ENCODE assay signal across 20 mouse cellular contexts in genomic region chr9:55255056-55255455, GRCm38 (mm10). TPM values are rescaled to one million over a fixed set of nuclear protein-coding genes. Genes with fewer than 3 reads are reported as not detected.
A peak's percentile ranks its signal among the peaks of the same experiment; 100 is the strongest.
DNase-seq lines count a peak whose midpoint lies in the region; ATAC-seq and TF ChIP-seq lines count a peak whose summit lies in the region.
"Had no signal": no experiment of that assay in that cellular context is flagged by ENCODE, and none has a peak within 500 bp of the region (broad histone marks: within the 10 kb centered on the region; RNA-seq: fewer than 3 reads in every experiment).

No protein-coding gene starts in this region.

- no peaks in the 10 kb centered on the region for H3K36me3 ChIP-seq in liver, postnatal 0 days (replicated peaks; ENCODE audit: insufficient read depth, low read length)
- H3K36me3 ChIP-seq in intestine, embryonic 15.5 days, result no peaks in the 10 kb centered on the region
- H3K36me3 ChIP-seq: embryonic facial prominence, embryonic 13.5 days; forebrain, embryonic 12.5 days; G1E; heart, embryonic 12.5 days; hindbrain, embryonic 15.5 days had no signal

- H3K9ac ChIP-seq in liver, postnatal 0 days (replicated peaks), result no peak overlapping the region
- H3K9ac ChIP-seq in intestine, embryonic 15.5 days, result no peak overlapping the region
- H3K9ac ChIP-seq: embryonic facial prominence, embryonic 13.5 days; forebrain, embryonic 12.5 days; heart, embryonic 12.5 days; hindbrain, embryonic 15.5 days had no signal

- peak; percentile 40 for DNase-seq in heart, adult 8-10 months (ENCODE audit: low spot score)
- no peak for DNase-seq in heart, postnatal 25 days (ENCODE audit: low spot score)
- no peak for DNase-seq in liver, postnatal 0 days
- DNase-seq in liver, result no peak
- no peak for DNase-seq in cerebellum, adult 9-10 months
- DNase-seq: adrenal gland, adult 8-10 months; adrenal gland, postnatal 36 days; cerebellum, adult 11-12 months; cerebellum, adult 9-11 months; cerebellum, postnatal 36 days; gastrocnemius, postnatal 14 days had no signal

- H3K27ac ChIP-seq in liver, postnatal 0 days (ENCODE audit: low read depth), result peak overlapping the region; percentile 60; the same call in 1 of the 2 replicates
- peak overlapping the region; percentile 7; the same call in 1 of the 2 replicates for H3K27ac ChIP-seq in bone marrow macrophage, adult 2 months (ENCODE audit: insufficient read depth, low read depth, low read length)
- no peak overlapping the region for H3K27ac ChIP-seq in intestine, embryonic 15.5 days
- H3K27ac ChIP-seq: embryonic facial prominence, embryonic 13.5 days; forebrain, embryonic 12.5 days; hindbrain, embryonic 15.5 days had no signal

- no peak overlapping the region for H3K4me3 ChIP-seq in liver, postnatal 0 days (ENCODE audit: low read depth, low read length)
- no peak overlapping the region for H3K4me3 ChIP-seq in bone marrow macrophage, adult 2 months (ENCODE audit: insufficient read depth, low read length)
- no peak overlapping the region for H3K4me3 ChIP-seq in intestine, embryonic 15.5 days (replicated peaks)
- H3K4me3 ChIP-seq: embryonic facial prominence, embryonic 13.5 days; forebrain, embryonic 12.5 days; heart, embryonic 12.5 days; hindbrain, embryonic 15.5 days had no signal

- no peak overlapping the region for H3K4me2 ChIP-seq in liver, postnatal 0 days (ENCODE audit: low read depth, low read length)
- no peak overlapping the region for H3K4me2 ChIP-seq in intestine, embryonic 15.5 days (replicated peaks)
- H3K4me2 ChIP-seq: embryonic facial prominence, embryonic 13.5 days; forebrain, embryonic 12.5 days; heart, embryonic 12.5 days; hindbrain, embryonic 15.5 days had no signal

- H3K27me3 ChIP-seq in liver, postnatal 0 days (ENCODE audit: insufficient read depth, low read length), result no peaks in the 10 kb centered on the region
- no peaks in the 10 kb centered on the region for H3K27me3 ChIP-seq in intestine, embryonic 15.5 days (replicated peaks)
- H3K27me3 ChIP-seq: embryonic facial prominence, embryonic 13.5 days; forebrain, embryonic 12.5 days; heart, embryonic 12.5 days; hindbrain, embryonic 15.5 days had no signal

- TF ChIP-seq POLR2A in bone marrow macrophage, adult 2 months (IDR thresholded peaks at IDR 0.05; ENCODE audit: borderline replicate concordance, low read depth, low read length), result no peak

- no peak for ATAC-seq in liver, postnatal 0 days
- no peak for ATAC-seq in intestine, embryonic 15.5 days
- ATAC-seq: forebrain, embryonic 16.5 days; inflammation-experienced regulatory T-cells, adult 6 months had no signal

- no peak for TF ChIP-seq EP300 in liver, postnatal 0 days (IDR thresholded peaks at IDR 0.05; ENCODE audit: low read depth)

- 72% methylated on average over 5 of the region's 5 CpGs for WGBS in liver, postnatal 0 days (ENCODE audit: insufficient replicate concordance)
- WGBS in intestine, embryonic 15.5 days, result 90% methylated on average over 5 of the region's 5 CpGs

- TF ChIP-seq CTCF in liver, postnatal 0 days (IDR thresholded peaks at IDR 0.05; ENCODE audit: low read depth), result no peak
- no peak for TF ChIP-seq CTCF in bone marrow macrophage, adult 2 months (IDR thresholded peaks at IDR 0.05; ENCODE audit: low read depth, low read length)

- no peaks in the 10 kb centered on the region for H3K9me3 ChIP-seq in liver, postnatal 0 days (ENCODE audit: low read length)
- no peaks in the 10 kb centered on the region for H3K9me3 ChIP-seq in intestine, embryonic 15.5 days
- H3K9me3 ChIP-seq: embryonic facial prominence, embryonic 13.5 days; forebrain, embryonic 12.5 days; G1E; heart, embryonic 12.5 days; hindbrain, embryonic 15.5 days had no signal

- intact Hi-C loops in heart, postnatal 25 days (cut with DNase I), result no loop called here

- H3K4me1 ChIP-seq in liver, postnatal 0 days (ENCODE audit: insufficient read depth), result no peaks in the 10 kb centered on the region
- H3K4me1 ChIP-seq in bone marrow macrophage, adult 2 months (ENCODE audit: control insufficient read depth, insufficient read depth, low read length), result peaks cover 47% of the 10 kb centered on the region
- no peaks in the 10 kb centered on the region for H3K4me1 ChIP-seq in intestine, embryonic 15.5 days (replicated peaks)
- H3K4me1 ChIP-seq: embryonic facial prominence, embryonic 13.5 days; forebrain, embryonic 12.5 days; heart, embryonic 12.5 days; hindbrain, embryonic 15.5 days had no signal

RNA-seq across cellular contexts. Expression of gene Fbxo22, which starts 46.3 kb away (rescaled TPM):
- total RNA-seq in heart, adult 8-10 months (2022), result 10 to 100 TPM; 31.0 to 34.3 (median 33.3) TPM
- 10 to 100 TPM; 32.7 to 35.8 TPM for total RNA-seq in heart, postnatal 25 days (2021)
- 23.1 and 25.0 TPM in 2 replicates for polyA plus RNA-seq in liver, postnatal 0 days (2015; fragmentation: Nextera tagmentation; extraction: Ambion mirVana)
- 27.9 and 29.4 TPM in 2 replicates for polyA plus RNA-seq in bone marrow macrophage, adult 2 months (2012; ENCODE audit: insufficient read depth, insufficient read length, missing spikeins)
- 55.8 and 56.8 TPM in 2 replicates for polyA plus RNA-seq in intestine, embryonic 15.5 days (2015; fragmentation: Nextera tagmentation; extraction: Ambion mirVana)
